Mouse (Mus musculus) cortical plate, adult 2 months (tissue): Measurements from ENCODE around the gene Lrrc28.

Experiments used
- CTCF ChIP-seq: fragments of 200-500 bp; IDR thresholded peaks from 2 replicates; pipeline ENCODE4 v1.5.1; 2011; ENCODE audit warnings: mild to moderate bottlenecking, control low read depth, low read length; ENCODE audit not compliant: insufficient read depth; ENCODE audit errors: extremely low read depth
- POLR2A ChIP-seq: fragments of 200-500 bp; IDR thresholded peaks from 2 replicates; pipeline ENCODE4 v1.6.1; 2011; ENCODE audit warnings: mild to moderate bottlenecking, low read length, control low read depth; ENCODE audit not compliant: insufficient read depth; ENCODE audit errors: extremely low read depth

- no peak for TF ChIP-seq CTCF
- TF ChIP-seq POLR2A, result no peak
Measured at GRCm38 (mm10) chr7:67613795-67614463, 31.1 kb downstream of the Lrrc28 start.
